Mouse (Mus musculus) lung, postnatal 14 days (tissue): Measurements from ENCODE around the gene Hoxd11.

ENCODE experiments used
- DNase-seq: peaks from one replicate; pipeline ENCODE4 v3.0.0; 2021

Hoxd11 gene

GRCm38 (mm10) chr2:74710929-74711543, 31.7 kb downstream of the Hoxd11 start:
- no peak for DNase-seq

- no peak for DNase-seq
Measured at GRCm38 (mm10) chr2:74711721-74712621, 32.6 kb downstream of the Hoxd11 start, which contains the start of the genes Hoxd3 and Hoxd4. Gene Hoxd3, plus strand, starts transcription at chr2:74711927. Gene Hoxd4, plus strand, starts transcription at chr2:74711929.

GRCm38 (mm10) chr2:74713239-74714150, 34.1 kb downstream of the Hoxd11 start:
- no peak for DNase-seq

GRCm38 (mm10) chr2:74714156-74714789, 34.9 kb downstream of the Hoxd11 start:
- no peak for DNase-seq

- DNase-seq: no peak
Measured at GRCm38 (mm10) chr2:74714881-74715280, 35.5 kb downstream of the Hoxd11 start.

- peak; percentile 90 for DNase-seq
Measured at GRCm38 (mm10) chr2:74715504-74716241, 36.3 kb downstream of the Hoxd11 start.

- DNase-seq: no peak
Measured at GRCm38 (mm10) chr2:74720384-74720783, 41.0 kb downstream of the Hoxd11 start.

- no peak for DNase-seq
Measured at GRCm38 (mm10) chr2:74720955-74721491, 41.7 kb downstream of the Hoxd11 start.

GRCm38 (mm10) chr2:74721882-74722281, 42.5 kb downstream of the Hoxd11 start:
- DNase-seq: no peak

- DNase-seq: no peak
Measured at GRCm38 (mm10) chr2:74722949-74723348, 43.6 kb downstream of the Hoxd11 start.

GRCm38 (mm10) chr2:74724244-74725015, 45.1 kb downstream of the Hoxd11 start:
- no peak for DNase-seq

GRCm38 (mm10) chr2:74725171-74725570, 45.8 kb downstream of the Hoxd11 start:
- DNase-seq: no peak

- no peak for DNase-seq
Measured at GRCm38 (mm10) chr2:74726551-74726950, 47.2 kb downstream of the Hoxd11 start, which contains the start of gene Gm28230. Gene Gm28230, plus strand, starts transcription at chr2:74726728.

GRCm38 (mm10) chr2:74726973-74727639, 47.7 kb downstream of the Hoxd11 start:
- no peak for DNase-seq

GRCm38 (mm10) chr2:74727640-74728302, 48.4 kb downstream of the Hoxd11 start:
- no peak for DNase-seq

- no peak for DNase-seq
Measured at GRCm38 (mm10) chr2:74728303-74728680, 48.9 kb downstream of the Hoxd11 start.

GRCm38 (mm10) chr2:74730331-74730730, 51.0 kb downstream of the Hoxd11 start:
- no peak for DNase-seq

GRCm38 (mm10) chr2:74731055-74731454, 51.7 kb downstream of the Hoxd11 start:
- no peak for DNase-seq

- DNase-seq: no peak
Measured at GRCm38 (mm10) chr2:74731799-74732512, 52.6 kb downstream of the Hoxd11 start.
